Mouse (Mus musculus): ENCODE results near the gene Rnf183.

The Rnf183 gene

DNA sequence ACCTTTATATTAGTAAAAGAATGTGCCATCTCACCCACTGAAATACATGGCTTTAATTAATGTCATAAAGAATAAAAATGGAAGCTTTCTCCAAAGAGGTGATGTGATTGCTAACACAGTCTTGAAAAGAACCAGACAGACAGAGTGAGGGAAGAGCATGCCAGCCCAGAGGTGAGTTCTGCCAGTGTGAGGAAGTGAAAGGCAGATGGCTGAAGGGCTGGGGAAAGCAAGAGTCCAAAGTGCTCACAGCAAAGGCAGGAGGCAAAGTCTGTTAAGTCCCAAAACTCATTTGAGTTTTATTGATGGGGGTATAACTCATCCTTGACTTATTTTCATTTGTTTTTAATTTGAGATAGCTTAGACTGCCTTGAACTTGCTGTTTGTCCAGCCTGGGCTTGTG, 4.4 kb downstream of the Rnf183 start:
- in situ Hi-C loops (cut with MboI) = no loop called here

DNA sequence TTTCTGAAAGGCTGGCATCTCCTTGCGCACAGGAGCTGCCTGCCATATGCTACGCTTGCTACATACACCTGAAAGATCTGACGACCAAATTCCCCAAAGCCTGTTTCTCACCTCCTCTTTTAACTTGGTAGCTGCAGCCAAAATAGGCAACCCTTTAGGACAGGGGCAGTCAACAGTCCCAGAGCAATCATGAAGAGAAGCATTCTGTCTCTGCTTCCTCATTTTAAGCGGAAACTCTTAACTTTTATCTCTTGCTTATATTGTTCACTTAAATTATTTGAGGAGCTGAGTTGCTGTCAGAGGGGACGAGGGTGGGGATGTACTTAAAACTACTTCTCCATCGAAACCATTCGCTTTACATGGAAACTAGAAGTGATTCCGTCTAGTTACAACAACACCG, 5.4 kb downstream of the Rnf183 start:
- in situ Hi-C loops (cut with MboI) = no loop called here

- in situ Hi-C loops (cut with MboI) = no loop called here
Measured at GRCm38 (mm10) chr4:62427978-62428758, 6.9 kb downstream of the Rnf183 start.

GRCm38 (mm10) chr4:62425891-62426290, 9.2 kb downstream of the Rnf183 start:
- in situ Hi-C loops (cut with MboI) = no loop called here

DNA sequence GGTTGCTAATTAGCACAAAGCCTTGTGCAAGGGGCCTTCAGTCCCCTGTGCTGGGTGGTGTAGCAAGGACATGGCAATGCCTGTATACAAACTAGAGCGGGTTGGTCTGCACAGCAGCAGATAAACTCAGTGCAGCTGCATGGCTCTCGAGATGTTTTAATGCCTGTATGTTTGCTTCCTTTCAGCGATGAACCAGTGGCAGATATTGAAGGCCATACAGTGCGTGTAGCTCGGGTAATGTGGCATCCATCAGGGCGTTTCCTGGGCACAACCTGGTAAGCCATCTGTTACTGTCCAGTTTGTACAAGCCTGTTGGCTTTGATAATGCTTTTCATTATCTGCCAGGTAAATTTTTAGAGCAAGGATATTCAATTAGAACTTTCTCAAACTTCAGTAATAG, 16.0 kb downstream of the Rnf183 start:
- in situ Hi-C loops (cut with MboI) = no loop called here

DNA sequence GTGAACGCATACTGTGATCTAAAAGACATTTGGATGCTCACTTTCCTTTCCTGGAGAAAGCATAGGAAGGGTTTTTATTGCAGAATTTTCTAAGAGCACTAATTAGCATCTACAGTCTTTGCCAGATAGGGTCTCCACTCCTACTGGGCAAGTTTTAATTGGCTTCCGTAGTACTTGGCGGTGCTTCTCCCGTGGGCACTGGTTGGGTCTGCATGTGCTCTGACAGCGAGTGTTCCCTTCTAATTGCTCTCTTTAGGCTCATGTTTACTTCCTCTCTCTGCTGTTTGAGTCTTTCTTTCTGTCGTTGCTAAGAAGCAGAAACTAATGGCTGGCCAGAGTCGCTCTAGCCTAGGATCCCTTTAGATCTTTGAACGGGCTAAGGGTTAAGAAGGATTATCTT, 16.6 kb downstream of the Rnf183 start:
- in situ Hi-C loops (cut with MboI) = no loop called here

- in situ Hi-C loops (cut with MboI) = no loop called here
Measured at GRCm38 (mm10) chr4:62411606-62412005, 23.4 kb downstream of the Rnf183 start.

DNA sequence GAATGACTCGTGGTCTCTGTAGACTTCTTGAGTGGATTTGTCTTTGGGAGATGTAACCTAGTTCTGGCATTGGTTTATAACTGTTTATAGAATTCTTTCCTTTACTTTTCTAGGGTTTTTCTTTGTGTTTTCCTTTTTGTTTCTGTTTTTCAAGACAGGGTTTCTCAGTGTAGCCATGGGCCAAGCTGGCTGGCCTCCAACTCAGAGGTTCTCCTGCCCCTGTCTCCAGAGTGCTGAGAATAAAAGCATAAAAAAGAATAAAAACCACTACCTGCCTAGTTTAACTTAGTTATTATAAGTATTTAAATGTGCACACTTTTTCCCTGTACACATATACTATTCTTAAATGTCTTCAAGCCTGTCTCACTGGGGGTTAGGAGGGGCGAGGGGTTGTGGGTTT, 24.7 kb downstream of the Rnf183 start:
- in situ Hi-C loops (cut with MboI) = no loop called here

- in situ Hi-C loops (cut with MboI) = no loop called here
Measured at GRCm38 (mm10) chr4:62409615-62410014, 25.4 kb downstream of the Rnf183 start.

DNA sequence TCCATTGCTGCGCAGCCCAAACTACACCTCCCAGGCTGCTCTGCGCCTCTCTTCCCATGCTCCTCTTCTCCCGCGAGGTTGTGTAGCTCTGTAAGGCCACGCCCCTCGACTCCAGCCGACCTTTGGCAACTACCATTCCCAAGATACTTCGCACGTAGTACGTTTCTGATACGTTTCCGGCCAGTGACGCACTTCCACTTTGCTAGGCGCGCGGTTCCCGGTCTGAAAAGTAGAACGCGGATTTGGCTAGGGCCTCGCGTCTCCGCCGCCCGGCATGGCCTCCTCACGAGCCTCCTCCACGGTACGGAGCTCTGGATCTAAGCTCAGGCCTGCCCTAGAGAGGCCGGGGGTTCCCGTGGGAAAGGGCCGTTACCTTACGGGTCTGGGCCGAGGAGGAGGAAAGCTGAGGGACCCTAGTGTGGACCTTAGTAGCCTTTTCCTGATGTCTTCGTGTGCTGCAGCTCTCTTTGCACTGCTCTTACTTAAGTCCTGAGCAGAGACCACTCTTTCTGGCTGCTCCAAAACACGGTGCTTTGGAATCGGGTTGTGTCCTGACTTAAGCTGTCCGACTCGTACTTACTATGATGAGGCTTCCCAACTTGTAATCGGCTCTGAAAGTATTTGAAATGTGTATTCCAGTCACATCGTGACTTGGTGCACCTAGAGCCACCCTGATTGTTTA, 26.3 kb downstream of the Rnf183 start, which contains the start of the genes Cdc26 and Prpf4:
Gene Cdc26 (minus strand): TSS at position 42 of the 682 bp plus-strand sequence.
Gene Prpf4 (plus strand): TSS at position 197 of the 682 bp plus-strand sequence.
- in situ Hi-C loops (cut with MboI) = no loop called here

- in situ Hi-C loops (cut with MboI) = no loop called here
Measured at GRCm38 (mm10) chr4:62407730-62408582, 27.1 kb downstream of the Rnf183 start.

- in situ Hi-C loops (cut with MboI) = no loop called here
Measured at GRCm38 (mm10) chr4:62406133-62406532, 28.9 kb downstream of the Rnf183 start.

GRCm38 (mm10) chr4:62398956-62399355, 36.1 kb downstream of the Rnf183 start:
- in situ Hi-C loops (cut with MboI) = no loop called here

- in situ Hi-C loops (cut with MboI) = no loop called here
Measured at GRCm38 (mm10) chr4:62397616-62398365, 37.3 kb downstream of the Rnf183 start.

GRCm38 (mm10) chr4:62395806-62396205, 39.2 kb downstream of the Rnf183 start:
- in situ Hi-C loops (cut with MboI) = no loop called here

GRCm38 (mm10) chr4:62393459-62393858, 41.6 kb downstream of the Rnf183 start:
- in situ Hi-C loops (cut with MboI) = no loop called here

DNA sequence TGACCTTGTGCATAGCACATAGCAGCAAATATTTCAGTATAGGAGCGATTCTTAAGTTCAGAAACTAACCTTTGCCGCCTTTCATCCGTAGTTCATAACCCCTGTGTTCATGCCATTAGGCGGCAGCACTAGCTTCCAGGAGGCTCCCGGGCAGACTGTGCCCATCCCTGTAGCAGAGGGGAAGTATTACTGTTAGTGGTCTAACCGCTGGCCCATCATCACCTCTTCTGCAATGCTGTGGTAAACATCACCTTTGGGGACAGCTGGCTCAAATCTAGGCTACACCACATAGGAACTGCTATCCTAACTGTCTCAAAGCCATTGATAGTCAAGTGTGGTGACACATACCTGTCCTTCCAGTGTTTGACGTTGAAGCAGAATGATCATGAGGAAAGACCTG, 43.2 kb downstream of the Rnf183 start:
- in situ Hi-C loops (cut with MboI) = no loop called here

- in situ Hi-C loops (cut with MboI) = no loop called here
Measured at GRCm38 (mm10) chr4:62389592-62390512, 45.2 kb downstream of the Rnf183 start.

- in situ Hi-C loops (cut with MboI) = no loop called here
Measured at GRCm38 (mm10) chr4:62385439-62385838, 49.6 kb downstream of the Rnf183 start.

- in situ Hi-C loops (cut with MboI) = no loop called here
Measured at GRCm38 (mm10) chr4:62384159-62384558, 50.9 kb downstream of the Rnf183 start.

All from mature B cell (primary cell).